Mouse (Mus musculus): ENCODE results near the gene Pam.
"Not testable (repeated sequence)": the region's sequence is repeated elsewhere in the genome, so short reads cannot be mapped to it uniquely, and the experiment has no call there.

Pam gene

DNA sequence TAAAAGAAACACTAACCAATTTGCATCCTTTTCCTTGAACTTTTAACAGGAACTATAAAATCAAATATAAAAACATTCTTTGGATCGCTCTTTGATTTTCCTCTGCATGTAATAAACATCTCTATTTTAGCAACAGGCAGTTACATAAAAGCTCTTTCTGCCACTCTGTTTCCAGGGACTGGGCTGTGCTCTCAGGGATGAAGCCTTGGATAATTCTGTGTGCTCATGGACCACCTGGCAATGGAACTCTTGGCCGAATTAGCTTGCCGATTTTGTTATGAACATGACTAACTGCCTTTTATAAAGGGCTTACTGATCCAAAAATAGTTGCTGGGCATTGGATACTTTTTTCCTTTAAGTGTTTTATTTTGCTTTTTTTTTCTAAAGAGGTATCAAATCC is 134.8 kb downstream of the Pam start:
- DNase-seq: no peak

DNA sequence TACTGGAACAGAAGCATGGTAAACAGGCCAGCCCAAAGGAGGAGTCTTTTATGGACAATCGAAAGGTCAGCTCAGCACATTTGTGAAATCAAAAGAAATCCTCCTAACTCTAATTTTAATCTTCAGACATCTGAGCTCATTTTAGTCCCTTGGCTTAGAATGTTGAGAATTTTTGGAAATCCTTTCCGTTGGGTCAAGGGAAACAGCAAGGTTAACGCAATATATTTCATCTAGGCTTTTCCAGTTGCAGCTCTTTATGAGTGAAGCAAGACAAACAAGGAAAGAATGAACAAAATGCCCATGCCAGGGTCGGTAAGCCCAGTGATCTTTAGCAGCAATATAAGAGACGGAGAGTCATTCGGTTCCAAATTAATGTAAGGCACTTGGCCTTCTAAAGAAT is 135.3 kb downstream of the Pam start:
- no peak for DNase-seq

DNA sequence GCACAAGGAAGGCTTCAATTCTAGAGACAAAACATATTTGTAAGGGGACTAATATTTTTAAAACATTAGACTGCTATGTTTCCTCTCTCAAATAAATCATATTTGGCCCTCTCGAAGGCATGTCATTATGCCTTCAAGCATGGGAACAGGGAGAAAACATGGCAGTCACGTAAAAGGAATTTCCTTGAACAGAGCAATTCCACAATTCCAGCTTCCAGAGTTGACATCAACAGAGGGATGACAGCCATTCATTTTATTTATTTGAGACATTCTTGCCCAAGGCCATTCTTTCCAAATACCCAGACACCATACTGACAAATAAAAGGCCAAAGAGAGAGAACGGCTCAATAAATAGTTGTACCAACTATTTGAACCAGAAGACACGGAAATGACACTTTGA is 136.7 kb downstream of the Pam start:
- no peak for DNase-seq

DNA sequence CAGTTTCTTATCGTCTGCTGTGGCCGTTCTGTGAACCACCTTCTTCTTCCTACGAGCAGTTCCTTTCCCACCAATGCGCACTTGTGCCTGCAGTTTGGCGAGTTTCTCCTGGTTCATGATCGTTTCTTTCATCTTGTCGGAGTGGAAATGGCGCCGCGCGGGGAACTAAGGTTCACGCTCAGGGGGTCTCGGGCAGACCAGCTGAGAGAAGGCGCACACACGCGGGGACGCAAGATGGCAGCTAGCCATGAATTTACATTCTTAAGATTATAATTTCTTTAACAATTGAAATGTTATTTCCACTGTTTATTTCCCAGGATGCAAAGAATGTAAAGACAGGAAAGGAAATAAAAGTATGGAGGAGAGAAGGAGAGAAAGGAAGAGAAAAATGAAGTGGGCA is 146.2 kb downstream of the Pam start:
- DNase-seq: not testable (repeated sequence)

DNA sequence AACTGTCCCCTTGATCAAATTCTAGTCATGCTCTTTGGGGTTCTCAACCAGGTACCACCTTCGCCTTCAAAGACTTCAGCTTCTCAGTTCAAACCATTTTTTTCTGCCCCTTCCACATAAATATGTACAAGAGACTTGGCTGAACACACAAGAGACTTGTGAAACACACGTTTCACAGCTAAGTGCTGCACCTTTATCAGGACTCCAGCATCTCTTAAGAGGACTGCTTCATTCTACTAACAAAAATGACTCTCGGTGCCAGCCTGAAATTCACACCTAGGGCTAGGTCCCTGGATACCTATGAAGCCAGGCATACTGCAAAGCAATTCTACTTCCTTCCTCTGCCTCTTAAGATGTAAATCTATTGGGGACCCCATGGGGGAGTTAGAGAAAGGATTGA is 148.3 kb downstream of the Pam start:
- no peak for DNase-seq

DNA sequence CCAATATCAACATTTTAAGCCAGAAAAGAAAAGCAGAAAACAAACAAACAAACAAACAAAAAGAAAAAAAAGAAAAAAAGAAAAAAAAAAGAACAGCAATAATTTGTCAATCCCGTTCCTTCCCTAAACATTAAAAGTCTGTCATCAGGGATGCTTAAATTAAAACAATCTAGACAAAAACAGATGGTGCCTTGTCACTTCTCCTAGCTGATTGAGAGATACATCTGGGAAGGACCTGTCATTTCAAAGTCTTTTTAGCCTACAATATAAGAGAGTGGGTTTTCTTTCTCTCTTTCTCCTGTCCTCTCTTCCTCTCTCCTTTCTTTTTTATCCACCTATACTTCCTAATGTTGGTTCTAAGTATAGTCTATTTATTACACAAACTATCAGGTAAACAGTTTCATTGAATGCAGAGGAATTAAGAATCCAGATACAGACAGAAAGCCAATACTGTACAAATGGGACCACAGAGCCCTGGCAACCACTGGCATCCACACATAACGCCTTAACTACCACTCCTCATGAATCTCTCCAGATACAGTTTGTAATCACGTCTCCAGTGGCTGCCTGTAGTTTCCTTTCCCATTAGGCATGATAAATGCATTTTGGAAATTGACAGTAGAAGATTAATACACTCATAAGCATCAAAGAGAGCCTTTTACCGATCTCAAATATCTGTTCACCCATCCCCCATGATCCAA is 151.4 kb downstream of the Pam start:
- no peak for DNase-seq

DNA sequence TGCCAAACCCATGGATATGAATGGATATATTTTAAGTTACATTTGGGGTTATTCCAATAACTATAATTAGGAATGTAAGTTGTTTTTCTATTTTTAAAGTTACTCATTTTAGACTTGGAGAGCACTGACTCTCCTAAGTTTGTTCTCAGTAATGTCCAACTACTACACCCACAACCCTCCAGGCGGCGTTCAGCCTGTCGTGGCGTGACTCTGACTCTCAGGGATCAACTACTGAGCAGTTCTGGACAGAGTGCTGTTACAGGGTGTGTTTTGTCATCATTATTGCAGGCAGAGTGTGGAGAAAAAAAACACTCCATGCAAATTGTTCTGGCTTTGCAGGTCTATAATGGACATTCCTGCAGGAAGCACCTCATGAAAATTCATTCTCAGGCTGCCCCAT is 152.0 kb downstream of the Pam start:
- DNase-seq: peak in 1 of 2 experiments; percentile 38

DNA sequence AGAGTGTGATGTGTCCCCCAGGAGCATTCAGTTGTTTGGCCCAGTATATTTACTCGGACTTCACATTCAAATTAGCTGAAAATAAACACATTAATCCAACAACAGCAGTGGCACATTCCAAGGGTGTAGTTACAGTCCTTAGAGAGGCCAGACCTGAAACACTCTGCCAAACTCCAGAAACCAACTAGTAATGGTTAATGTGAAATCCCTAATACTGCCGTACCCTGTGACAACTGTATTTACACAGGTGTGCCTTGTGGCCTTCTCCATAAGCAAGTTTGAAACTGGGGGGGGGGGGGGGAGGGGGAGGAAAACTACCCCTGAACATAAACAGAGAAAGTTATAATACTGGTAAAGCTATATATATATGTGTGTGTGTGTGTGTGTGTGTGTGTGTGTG is 152.5 kb downstream of the Pam start:
- no peak for DNase-seq

DNA sequence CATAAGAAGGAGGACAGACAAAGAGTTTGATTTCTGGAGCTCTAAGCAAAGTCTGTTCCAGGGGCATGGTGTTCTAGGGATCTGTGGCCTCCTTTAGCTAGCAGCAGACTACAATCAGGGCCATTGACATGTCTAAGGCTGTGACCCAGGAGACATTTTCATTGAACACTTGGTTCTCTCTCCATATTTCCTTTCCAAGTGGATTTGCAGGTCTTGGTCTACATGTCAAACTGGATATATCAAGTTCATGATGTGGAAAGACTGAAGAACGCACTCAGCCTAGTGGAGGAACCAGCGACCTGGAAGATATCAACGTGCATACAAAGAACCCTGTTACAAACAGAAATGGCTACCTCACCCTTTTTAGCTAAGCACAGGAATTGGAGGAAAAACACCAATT is 156.9 kb downstream of the Pam start:
- no peak for DNase-seq

DNA sequence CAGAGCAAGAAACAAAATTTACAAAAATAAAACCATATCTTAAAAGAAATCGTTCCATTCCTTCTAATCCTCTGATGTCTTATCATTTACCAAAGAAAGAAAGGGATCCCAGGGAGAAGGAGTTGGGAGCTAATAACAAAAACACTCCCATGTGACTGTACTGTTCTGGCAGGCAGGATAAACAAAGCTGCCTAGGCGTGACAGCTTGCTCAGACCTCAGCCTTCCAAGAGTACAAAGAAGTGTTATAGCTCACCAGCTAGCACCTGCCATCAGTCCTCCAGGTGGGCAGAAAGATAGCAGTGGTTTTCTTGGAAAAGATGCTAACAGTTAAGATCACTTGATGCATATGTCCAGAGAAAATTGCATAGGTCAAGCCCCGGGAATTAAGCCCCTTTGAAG is 157.4 kb downstream of the Pam start:
- DNase-seq: no peak

DNA sequence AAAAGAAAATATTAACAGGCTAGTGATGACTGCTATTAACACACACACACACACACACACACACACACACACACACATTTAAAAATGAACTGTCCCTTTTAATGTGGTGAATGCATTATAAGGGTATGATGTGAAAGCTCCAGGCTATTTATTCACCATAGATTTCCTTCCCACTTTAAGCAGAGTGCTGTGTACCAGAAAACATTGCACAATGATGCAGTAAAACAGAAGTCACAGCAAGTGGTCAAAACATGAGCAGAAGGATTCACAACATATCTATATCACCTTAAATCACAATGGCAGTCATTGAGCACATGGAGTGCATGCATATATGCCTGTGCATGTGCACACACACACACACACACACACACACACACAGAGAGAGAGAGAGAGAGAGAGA is 160.5 kb downstream of the Pam start:
- no peak for DNase-seq

DNA sequence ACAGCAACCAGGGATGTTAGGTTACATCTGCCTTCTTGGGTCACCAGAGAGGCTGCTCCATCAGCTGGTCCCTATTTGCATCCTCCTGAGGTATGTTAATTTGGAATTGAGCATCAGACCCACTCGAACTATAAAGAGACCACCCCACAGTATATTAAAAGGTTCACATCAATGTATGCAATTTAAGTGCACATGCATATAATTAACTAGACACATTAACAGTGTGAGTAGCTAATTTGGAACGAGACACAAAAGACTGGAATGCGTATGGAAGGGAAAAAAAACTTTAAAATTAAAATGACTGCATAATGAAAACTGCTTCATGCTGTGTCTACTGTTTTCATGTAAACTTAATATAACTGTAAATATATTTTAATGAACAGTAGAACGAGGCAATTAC is 164.2 kb downstream of the Pam start:
- no peak for DNase-seq

DNA sequence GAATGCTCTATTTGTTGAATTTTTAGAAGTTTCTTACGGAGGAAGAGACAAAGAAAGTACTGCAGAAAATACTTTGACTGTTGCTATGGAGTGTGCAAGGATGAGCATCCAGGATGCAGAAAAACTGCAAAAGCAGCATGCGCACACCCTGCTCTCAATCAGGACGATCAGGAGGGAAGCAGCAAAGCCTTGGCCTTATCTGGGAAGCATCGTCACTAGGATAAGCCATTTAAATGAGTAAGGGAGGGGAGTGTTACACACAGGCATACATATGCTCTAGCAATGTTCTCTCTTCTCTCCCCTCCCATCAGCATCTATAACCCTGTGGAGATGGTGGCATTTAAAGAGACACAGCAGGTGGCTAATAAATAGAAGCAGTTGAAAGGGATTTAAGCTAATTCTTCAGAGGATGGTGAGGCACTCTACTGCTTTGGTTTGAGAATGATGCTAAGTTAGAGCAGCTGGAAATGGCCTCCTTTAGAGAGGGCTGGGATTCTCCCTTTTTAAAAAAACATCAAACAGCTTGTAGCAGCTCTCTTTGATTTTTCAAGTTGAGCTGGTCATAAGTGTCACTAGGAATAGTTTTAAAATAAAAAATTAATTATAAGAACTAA is 165.9 kb downstream of the Pam start:
- DNase-seq: no peak

DNA sequence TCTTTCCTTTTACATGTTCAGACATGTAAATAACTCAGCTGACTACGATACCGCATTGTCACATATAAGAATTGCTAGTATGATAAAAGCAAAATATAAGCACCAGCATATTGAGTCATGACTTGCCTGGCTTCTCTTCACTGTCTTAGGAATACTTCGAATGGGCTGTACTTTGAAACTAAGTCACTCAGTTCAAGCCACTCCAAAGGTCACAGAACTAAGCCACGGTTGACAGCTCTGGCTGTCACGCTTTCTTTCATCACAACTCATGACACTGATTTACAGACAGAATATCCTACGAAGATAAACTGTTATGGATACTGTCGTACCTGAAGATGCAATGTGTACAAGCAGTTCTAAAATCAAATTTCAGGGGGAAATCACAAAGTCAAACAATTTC is 168.7 kb downstream of the Pam start:
- DNase-seq: peak; percentile 65 to 76

DNA sequence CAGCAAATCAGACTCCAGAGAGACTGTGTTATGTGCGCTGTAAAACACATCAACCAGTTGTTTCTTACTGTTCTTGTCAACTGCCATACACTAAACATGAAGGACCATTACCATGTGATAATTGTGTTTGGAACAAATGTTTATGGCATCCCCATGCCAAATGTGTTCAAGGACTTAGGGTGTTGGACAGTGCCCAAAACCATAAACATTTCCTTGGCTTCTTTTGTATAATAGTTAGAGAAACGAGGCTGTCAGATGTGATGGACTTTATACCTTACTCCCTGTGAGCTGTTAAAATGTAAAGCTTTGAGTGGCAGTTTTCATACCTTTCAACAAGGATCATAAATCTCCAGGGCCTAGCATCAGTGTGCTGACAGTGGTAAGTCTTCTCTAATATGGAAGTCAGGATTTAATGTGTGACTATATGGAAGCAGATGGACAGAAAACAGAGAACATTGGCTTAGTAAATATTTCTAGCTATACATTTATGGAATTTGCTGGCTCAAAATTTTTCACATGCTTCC is 169.4 kb downstream of the Pam start:
- no peak for DNase-seq

DNA sequence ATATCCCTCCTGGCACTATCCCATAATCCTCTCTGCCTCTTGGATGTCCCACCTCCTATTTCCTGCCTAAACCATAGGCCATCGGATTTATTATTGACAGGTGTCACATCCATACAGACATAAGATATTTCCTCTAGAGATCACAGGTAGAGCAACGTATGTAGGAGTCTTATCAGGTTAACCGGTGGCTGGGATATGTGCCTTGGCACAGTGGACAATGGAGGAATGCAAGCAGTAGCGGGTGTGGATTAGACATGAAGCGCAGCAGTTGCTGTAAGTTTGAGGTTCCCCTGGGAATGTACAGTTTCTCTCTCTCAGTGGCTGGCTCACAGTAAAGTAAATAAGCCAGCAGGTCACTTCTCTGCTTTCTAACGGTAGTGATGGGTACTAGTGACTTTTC is 173.1 kb downstream of the Pam start:
- no peak for DNase-seq

DNA sequence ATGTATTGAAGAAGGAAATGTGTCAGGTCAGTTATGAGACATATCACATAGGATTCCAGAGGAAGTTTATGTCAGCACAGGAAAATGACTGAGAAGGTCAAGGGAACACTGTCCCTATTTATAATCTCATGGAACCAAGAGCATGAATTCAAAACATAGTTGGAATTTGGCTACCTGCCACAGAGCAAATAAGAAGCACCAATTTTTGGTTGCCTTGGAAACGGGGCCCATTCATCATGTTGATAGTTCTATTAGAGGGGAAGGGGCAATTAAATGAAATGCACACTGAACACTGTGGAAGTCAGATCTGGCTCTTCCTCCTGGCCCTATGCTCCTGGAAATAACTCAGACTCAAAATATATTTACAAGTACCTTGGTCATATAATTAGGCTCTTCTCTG is 173.6 kb downstream of the Pam start:
- no peak for DNase-seq

DNA sequence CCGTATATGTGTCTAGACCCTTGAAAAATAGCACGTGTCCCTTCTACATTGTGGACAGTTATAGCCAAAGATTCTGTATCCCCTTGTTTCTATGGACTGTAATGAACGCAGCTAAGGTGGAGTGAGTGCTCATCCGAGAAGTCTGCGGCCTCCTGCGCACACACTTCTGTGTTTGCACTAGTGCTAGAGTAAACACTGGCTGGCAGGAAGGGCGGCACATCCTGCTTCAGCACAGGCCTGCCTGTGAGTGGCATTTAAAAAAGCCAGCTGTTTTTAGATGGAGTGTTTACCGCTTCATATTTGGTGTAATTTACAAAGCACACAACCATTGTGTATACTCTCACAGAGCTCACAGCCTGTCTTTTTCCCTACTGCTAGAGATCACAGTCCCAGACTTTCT is 177.0 kb downstream of the Pam start:
- peak in 1 of 2 experiments; percentile 11 for DNase-seq

DNA sequence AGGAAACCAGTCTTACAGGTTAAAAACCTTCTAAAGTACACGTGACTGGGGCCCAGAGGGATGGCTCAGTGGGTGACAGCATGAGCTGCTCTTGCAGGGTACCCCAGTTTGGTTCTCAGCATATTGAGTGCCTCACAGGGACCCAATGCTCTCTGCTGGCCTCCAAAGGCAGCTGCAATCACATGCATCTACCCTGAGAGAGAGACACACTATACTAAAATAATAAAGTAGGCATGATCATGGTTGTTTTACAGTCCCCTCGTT is 178.5 kb downstream of the Pam start:
- DNase-seq: no peak

DNA sequence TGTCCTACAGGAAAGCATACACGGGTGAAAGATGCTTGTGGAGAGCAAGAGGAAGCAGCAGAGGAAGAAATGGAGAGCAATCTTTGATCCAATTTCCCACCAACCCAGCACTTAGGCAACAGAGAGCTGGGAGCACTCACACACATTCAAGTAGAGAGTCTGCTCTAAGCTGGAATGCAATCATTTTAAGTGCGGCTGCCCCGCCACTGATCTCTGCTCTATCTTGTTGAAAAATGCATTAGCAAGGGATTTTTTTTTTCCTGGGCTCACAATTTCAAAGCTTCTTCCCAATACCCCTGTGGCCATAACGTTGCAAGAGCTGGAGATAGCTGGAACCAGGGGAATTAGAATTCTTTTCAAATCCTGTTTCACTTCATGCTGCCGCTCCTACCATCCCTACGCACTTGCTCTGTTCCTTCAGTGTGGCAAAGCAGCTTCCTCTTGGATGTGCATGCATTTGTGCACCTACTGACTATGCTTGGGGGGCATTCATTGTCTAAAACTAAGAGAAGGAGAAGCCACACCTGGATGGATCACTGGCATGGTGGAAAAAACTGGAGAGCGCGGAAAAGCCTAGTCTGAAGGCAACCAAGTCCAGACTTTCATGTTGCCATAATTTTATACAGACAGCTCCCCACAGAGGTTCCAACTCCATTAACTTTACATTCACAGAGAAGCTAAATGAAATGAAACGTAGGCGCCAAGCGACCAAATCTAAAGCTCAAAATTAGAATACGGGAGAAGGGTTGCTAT is 179.1 kb downstream of the Pam start:
- DNase-seq: no peak

DNA sequence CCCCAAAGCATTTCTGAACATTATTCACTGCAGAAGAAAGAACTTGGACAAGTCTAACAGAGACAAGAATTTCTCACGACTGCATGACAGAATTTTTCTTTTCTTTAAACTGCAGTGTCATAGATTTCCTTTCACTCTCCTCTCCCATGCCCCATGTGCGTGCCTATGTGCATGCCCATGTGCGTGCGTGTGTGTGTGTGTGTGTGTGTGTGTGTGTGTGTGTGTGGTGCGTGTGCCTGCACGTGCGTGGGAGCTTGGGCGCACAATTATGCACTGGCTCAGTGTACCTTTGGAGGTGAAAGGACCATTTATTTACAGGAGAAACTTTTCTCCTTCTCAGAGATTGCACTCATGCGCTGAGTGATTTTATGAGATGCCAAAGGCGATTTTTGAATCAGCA is 179.7 kb downstream of the Pam start:
- DNase-seq: no peak

DNA sequence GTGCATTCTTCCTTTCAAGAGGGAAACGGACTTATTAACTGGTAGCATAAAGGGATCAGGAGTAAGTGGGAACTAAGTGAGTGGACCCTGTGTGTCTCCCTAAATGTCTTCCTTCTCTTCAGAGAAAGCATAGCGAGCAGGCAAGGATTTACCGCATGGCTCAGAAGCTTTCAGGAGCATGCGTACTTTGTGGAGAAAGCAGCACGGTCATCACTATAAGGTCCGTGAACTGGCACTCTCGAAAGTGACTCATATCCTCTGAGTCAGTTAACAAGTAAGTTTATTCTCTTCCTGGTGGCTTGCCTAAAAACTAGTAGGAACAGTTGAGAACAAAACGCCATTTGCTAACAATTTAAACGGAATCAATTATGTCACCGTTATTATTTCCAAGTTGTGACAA is 184.6 kb downstream of the Pam start:
- DNase-seq: no peak

DNA sequence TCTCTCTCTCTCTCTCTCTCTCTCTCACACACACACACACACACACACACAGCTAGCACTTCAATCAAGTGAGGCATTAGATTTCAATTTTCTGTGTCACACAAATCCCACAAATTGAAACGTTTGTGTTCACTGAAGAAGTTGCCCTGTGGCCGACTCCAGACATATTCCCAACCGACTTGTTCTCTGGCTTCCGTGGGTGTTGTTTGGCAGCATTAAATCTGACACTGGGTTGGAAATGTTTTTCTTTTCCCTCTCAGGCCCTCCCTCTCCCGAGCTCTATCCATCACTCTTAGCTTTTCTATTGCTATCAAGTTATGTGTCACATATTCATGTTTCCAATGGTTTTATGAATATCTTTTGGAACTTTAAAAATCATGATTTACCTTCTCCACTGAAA is 185.9 kb downstream of the Pam start:
- DNase-seq: no peak

DNA sequence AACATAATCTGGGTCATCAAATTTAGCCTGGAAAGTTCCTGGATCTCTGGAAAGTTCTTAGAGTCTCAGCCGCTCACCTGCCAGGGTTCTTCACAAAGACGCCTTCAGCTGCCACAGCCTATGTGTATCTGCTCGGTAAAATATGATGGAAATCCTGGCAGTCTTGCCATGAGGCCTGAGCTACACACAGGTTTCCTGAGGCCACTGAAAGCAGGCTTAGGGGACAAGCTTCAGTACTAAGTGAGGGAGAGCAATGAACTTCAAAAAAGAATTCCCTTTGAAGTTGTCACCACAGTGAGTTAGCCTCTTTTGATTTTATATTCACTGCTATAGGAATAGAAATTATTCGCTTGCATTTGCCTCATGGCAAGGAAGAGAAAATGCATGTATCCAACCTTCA is 186.7 kb downstream of the Pam start:
- no peak for DNase-seq

All from kidney, adult 8-10 months (tissue).